Mouse (Mus musculus): ENCODE measurements around the gene Gm16427. TPM values are rescaled to one million over a fixed set of nuclear protein-coding genes. Genes with fewer than 3 reads are reported as not detected.
"Not testable (repeated sequence)": the region's sequence is repeated elsewhere in the genome, so short reads cannot be mapped to it uniquely, and the experiment has no call there.

Gene Gm16427
- not detected in 2 replicates for polyA plus RNA-seq (2015; fragmentation: Nextera tagmentation; extraction: Ambion mirVana)

DNA sequence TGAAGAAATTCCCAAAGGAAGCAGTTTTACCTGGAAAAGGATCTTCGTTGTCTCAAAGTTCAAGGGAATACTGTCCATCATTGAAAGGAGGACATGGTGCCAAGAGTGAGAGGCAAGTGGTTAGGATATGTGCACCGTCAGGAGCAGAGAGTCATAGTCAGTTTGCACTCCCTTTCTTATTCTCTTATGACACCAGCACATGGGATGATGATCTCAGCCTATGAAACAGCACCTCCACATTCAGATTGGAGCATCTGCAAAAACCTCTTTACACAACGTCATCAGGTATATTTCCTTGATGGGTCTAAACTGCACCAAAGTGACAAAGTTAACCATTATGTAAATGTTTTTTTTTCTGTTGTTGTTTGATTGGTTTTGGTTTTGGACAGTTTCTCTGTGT, at the start of gene Gm16427:
Gene Gm16427 (minus strand): TSS at position 101 of the 400 bp plus-strand sequence.
- not testable (repeated sequence) for H3K4me3 ChIP-seq (replicated peaks); H3K9ac ChIP-seq; H3K4me2 ChIP-seq; ATAC-seq (replicated peaks; ENCODE audit: low FRiP score); H3K9me3 ChIP-seq (replicated peaks); H3K27ac ChIP-seq; H3K4me1 ChIP-seq; H3K36me3 ChIP-seq; H3K27me3 ChIP-seq
- whole genome bisulfite sequencing, result 80% methylated on average over 2 of the region's 3 CpGs

Other genes with a start within 250 kb of the Gm16427 start
- gene C87414, start 131.4 kb upstream of the Gm16427 start, polyA plus RNA-seq (2015; fragmentation: Nextera tagmentation; extraction: Ambion mirVana), result not detected in 2 replicates

Data from kidney, embryonic 15.5 days (tissue).